Mouse (Mus musculus): ENCODE results near the gene Card11.

GRCm38 (mm10) chr5:140946034-140946433 is 54.3 kb downstream of the Card11 start:
- TF ChIP-seq CHD2 (IDR thresholded peaks at IDR 0.05; ENCODE audit: low read depth, low read length) (no peak), ZC3H11A (IDR thresholded peaks at IDR 0.05; ENCODE audit: borderline replicate concordance, low read depth, low read length) (no peak), ZNF384 (IDR thresholded peaks at IDR 0.05; ENCODE audit: low read depth, low read length) (no peak)
